Mouse (Mus musculus): ENCODE results near the gene Ahsa1. TPM values are rescaled to one million over a fixed set of nuclear protein-coding genes. Genes with fewer than 3 reads are reported as not detected.
"Not testable (repeated sequence)": the region's sequence is repeated elsewhere in the genome, so short reads cannot be mapped to it uniquely, and the experiment has no call there.

Ahsa1 gene
- polyA plus RNA-seq, 1 experiment from 2014 or later: 196 TPM

DNA sequence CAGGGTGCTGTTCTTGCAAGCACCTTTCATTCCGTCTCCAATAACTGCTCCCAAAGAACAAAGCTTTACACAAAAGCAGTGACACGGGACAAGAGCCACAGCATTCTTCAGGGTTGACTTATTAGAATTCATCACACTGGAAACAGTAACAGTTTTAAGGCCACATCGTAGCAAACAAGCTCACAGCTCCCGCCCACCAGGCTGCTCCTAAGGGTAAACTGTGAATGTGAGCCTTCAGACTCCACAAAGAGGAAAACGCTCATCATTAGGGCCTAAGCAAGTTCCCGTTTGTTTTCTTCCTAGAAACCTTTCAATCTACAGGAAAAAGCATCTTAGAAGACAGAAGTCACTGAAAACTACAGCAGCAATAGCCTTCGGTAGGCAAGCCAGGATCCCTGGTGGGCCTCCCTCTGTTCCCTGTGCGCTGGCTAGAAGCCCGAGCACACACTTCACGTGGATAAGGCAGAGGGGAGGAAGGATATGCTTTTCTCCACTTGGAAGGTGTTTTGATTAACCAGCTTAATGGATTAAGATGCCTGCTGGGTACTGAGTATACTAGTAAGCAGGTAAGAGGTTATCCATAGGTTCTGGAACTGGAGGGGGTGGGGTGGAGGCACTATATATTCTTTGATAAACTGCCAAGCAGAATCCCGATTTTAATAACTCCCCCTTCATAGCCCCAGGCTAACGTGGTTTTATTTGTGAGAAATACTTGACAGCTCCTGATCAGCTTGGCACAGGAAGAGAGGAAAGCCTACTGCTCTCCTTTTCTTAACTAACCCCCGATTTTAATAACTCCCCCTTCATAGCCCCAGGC lies 39.7 kb downstream of the Ahsa1 start:
- Histone ChIP-seq H3K9ac (no peak overlapping the region), H3K9me3 (replicated peaks) (no peaks in the 10 kb centered on the region), H3K4me1 (replicated peaks) (no peaks in the 10 kb centered on the region), H3K4me3 (replicated peaks) (no peak overlapping the region), H3K27me3 (peaks cover 14% of the 10 kb centered on the region), H3K4me2 (no peak overlapping the region), H3K36me3 (peaks cover 19% of the 10 kb centered on the region), H3K27ac (no peak overlapping the region)
- 47% methylated on average over 13 of the region's 13 CpGs for WGBS (ENCODE audit: insufficient replicate concordance)
- DNase-seq: no peak
- no peak for ATAC-seq (ENCODE audit: low read depth)

DNA sequence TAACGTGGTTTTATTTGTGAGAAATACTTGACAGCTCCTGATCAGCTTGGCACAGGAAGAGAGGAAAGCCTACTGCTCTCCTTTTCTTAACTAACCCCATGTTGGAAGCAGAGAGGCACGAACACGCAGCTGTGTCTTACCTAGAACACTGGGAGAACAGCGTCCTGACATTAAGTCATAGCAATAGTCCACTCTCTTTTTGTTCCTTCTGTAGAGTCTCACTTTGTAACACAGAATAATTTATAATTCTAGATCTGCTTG lies 40.2 kb downstream of the Ahsa1 start:
- WGBS (ENCODE audit: insufficient replicate concordance): 77% methylated on average over 4 of the region's 4 CpGs
- H3K4me3 ChIP-seq (replicated peaks); DNase-seq; ATAC-seq (ENCODE audit: low read depth); H3K9me3 ChIP-seq (replicated peaks); H3K4me1 ChIP-seq (replicated peaks); H3K4me2 ChIP-seq; H3K9ac ChIP-seq; H3K27ac ChIP-seq; H3K27me3 ChIP-seq: not testable (repeated sequence)
- peaks cover 19% of the 10 kb centered on the region for H3K36me3 ChIP-seq

- H3K9ac ChIP-seq: no peak overlapping the region
- no peak overlapping the region for H3K4me3 ChIP-seq (replicated peaks)
- H3K36me3 ChIP-seq: peaks cover 28% of the 10 kb centered on the region
- H3K27ac ChIP-seq: no peak overlapping the region
- no peaks in the 10 kb centered on the region for H3K9me3 ChIP-seq (replicated peaks)
- H3K4me1 ChIP-seq (replicated peaks): no peaks in the 10 kb centered on the region
- no peak for ATAC-seq (ENCODE audit: low read depth)
- DNase-seq: no peak
- no peaks in the 10 kb centered on the region for H3K27me3 ChIP-seq
- H3K4me2 ChIP-seq: no peak overlapping the region
- WGBS (ENCODE audit: insufficient replicate concordance): 75% methylated on average over 2 of the region's 2 CpGs
Observed at GRCm38 (mm10) chr12:87313098-87313497, 46.8 kb downstream of the Ahsa1 start.

GRCm38 (mm10) chr12:87317951-87318350 lies 51.7 kb downstream of the Ahsa1 start:
- Histone ChIP-seq H3K9ac (no peak overlapping the region), H3K36me3 (0 out of 2 replicates have a peak, but pooled peaks cover 2% of the 10 kb centered on the region), H3K4me1 (replicated peaks) (no peaks in the 10 kb centered on the region), H3K27ac (no peak overlapping the region), H3K27me3 (no peaks in the 10 kb centered on the region), H3K9me3 (replicated peaks) (no peaks in the 10 kb centered on the region), H3K4me2 (no peak overlapping the region), H3K4me3 (replicated peaks) (no peak overlapping the region)
- WGBS (ENCODE audit: insufficient replicate concordance): 73% methylated on average over 1 of the region's 1 CpGs
- DNase-seq: no peak
- no peak for ATAC-seq (ENCODE audit: low read depth)

- Histone ChIP-seq H3K36me3 (peaks cover 2% of the 10 kb centered on the region; the same call in 1 of the 2 replicates), H3K4me3 (replicated peaks) (no peak overlapping the region), H3K4me1 (replicated peaks) (no peaks in the 10 kb centered on the region), H3K9ac (no peak overlapping the region), H3K27ac (no peak overlapping the region), H3K9me3 (replicated peaks) (no peaks in the 10 kb centered on the region), H3K4me2 (no peak overlapping the region), H3K27me3 (no peaks in the 10 kb centered on the region)
- DNase-seq (no peak), ATAC-seq (ENCODE audit: low read depth) (no peak)
- 79% methylated on average over 3 of the region's 3 CpGs for WGBS (ENCODE audit: insufficient replicate concordance)
Observed at GRCm38 (mm10) chr12:87319229-87319628, 53.0 kb downstream of the Ahsa1 start.

Small RNA genes within 50 kb of the gene (microRNA-seq; reads per million reads assigned to microRNA genes)
- gene Gm47293: not detected

Other genes starting within 250 kb of the Ahsa1 start
- not detected in 2 replicates for gene Tmem63c, start 245.1 kb upstream of the Ahsa1 start, polyA plus RNA-seq (2015; fragmentation: Nextera tagmentation; extraction: Ambion mirVana)
- gene Ngb, start 163.9 kb upstream of the Ahsa1 start, polyA plus RNA-seq (2015; fragmentation: Nextera tagmentation; extraction: Ambion mirVana): 0.13 and 0.16 TPM in 2 replicates
- gene Gstz1, start 119.3 kb upstream of the Ahsa1 start, polyA plus RNA-seq (2015; fragmentation: Nextera tagmentation; extraction: Ambion mirVana): 61.1 and 67.2 TPM in 2 replicates
- gene Pomt2, start 118.5 kb upstream of the Ahsa1 start, polyA plus RNA-seq (2015; fragmentation: Nextera tagmentation; extraction: Ambion mirVana): 3.8 and 4.9 TPM in 2 replicates
- gene Samd15, start 66.8 kb upstream of the Ahsa1 start, polyA plus RNA-seq (2015; fragmentation: Nextera tagmentation; extraction: Ambion mirVana): 8.8 and 12.4 TPM in 2 replicates
- 0.43 and 0.58 TPM in 2 replicates for gene Tmed8, start 66.0 kb upstream of the Ahsa1 start, polyA plus RNA-seq (2015; fragmentation: Nextera tagmentation; extraction: Ambion mirVana)
- 0.19 and 0.29 TPM in 2 replicates for gene Noxred1, start 27.7 kb upstream of the Ahsa1 start, polyA plus RNA-seq (2015; fragmentation: Nextera tagmentation; extraction: Ambion mirVana)
- gene Vipas39, start 223 bp upstream of the Ahsa1 start, polyA plus RNA-seq (2015; fragmentation: Nextera tagmentation; extraction: Ambion mirVana): 9.8 and 10.6 TPM in 2 replicates
- 0.27 and 0.30 TPM in 2 replicates for gene Ism2, start 33.2 kb downstream of the Ahsa1 start, polyA plus RNA-seq (2015; fragmentation: Nextera tagmentation; extraction: Ambion mirVana)
- 30.6 and 36.4 TPM in 2 replicates for gene Sptlc2, start 121.9 kb downstream of the Ahsa1 start, polyA plus RNA-seq (2015; fragmentation: Nextera tagmentation; extraction: Ambion mirVana)
- 228 and 232 TPM in 2 replicates for gene Slirp, start 177.4 kb downstream of the Ahsa1 start, polyA plus RNA-seq (2015; fragmentation: Nextera tagmentation; extraction: Ambion mirVana)
- 20.6 and 24.9 TPM in 2 replicates for gene Alkbh1, start 177.5 kb downstream of the Ahsa1 start, polyA plus RNA-seq (2015; fragmentation: Nextera tagmentation; extraction: Ambion mirVana)
- gene Snw1, start 205.8 kb downstream of the Ahsa1 start, polyA plus RNA-seq (2015; fragmentation: Nextera tagmentation; extraction: Ambion mirVana): 68.7 and 78.4 TPM in 2 replicates
- gene Gm5788, start 228.2 kb downstream of the Ahsa1 start, polyA plus RNA-seq (2015; fragmentation: Nextera tagmentation; extraction: Ambion mirVana): not detected in 2 replicates
- gene Gm8300, start 247.8 kb downstream of the Ahsa1 start, polyA plus RNA-seq (2015; fragmentation: Nextera tagmentation; extraction: Ambion mirVana): not detected in 2 replicates